Mouse (Mus musculus) heart, postnatal 0 days (tissue): ENCODE results near the gene Dhrs1. TPM values are rescaled to one million over a fixed set of nuclear protein-coding genes. Genes with fewer than 3 reads are reported as not detected.

Experiments used
- ATAC-seq: fragments of 200-750 bp; cut with Nextera tagmentation; 2 replicates; pipeline ENCODE4 v1.8.0; 2017; ENCODE audit warnings: low read depth, moderate number of reproducible peaks, moderate library complexity; ENCODE audit not compliant: insufficient read depth
- DNase-seq: peaks from one replicate; pipeline ENCODE4 v3.0.0-alpha.2; 2016; ENCODE audit warnings: low spot score
- H3K27ac ChIP-seq: fragments of 300-500 bp; sonication (generic); 2 replicates; pipeline ENCODE4 v1.5.1; 2014; ENCODE audit warnings: low read depth, mild to moderate bottlenecking
- H3K27me3 ChIP-seq: fragments of 300-500 bp; sonication (generic); 2 replicates; pipeline ENCODE4 v1.6.1; 2014; ENCODE audit warnings: low read length, mixed read lengths; ENCODE audit not compliant: control insufficient read depth, insufficient read depth
- H3K36me3 ChIP-seq: fragments of 300-500 bp; sonication (generic); replicated peaks from 2 replicates; pipeline ENCODE4 v1.6.1; 2014; ENCODE audit warnings: low read length, mixed read lengths; ENCODE audit not compliant: control insufficient read depth, insufficient read depth
- H3K4me1 ChIP-seq: fragments of 300-500 bp; sonication (generic); 2 replicates; pipeline ENCODE4 v1.6.1; 2014; ENCODE audit warnings: antibody characterized with exemption; ENCODE audit not compliant: control insufficient read depth, insufficient read depth
- H3K4me2 ChIP-seq: fragments of 300-500 bp; sonication (generic); 2 replicates; pipeline ENCODE4 v1.6.1; 2014; ENCODE audit warnings: low read depth, mild to moderate bottlenecking, low read length, moderate library complexity
- H3K4me3 ChIP-seq: fragments of 300-500 bp; sonication (generic); 2 replicates; pipeline ENCODE4 v1.5.1; 2014; ENCODE audit warnings: low read depth, low read length
- H3K9ac ChIP-seq: fragments of 300-500 bp; sonication (generic); replicated peaks from 2 replicates; pipeline ENCODE4 v1.6.1; 2014; ENCODE audit warnings: low read depth, low read length, mixed read lengths
- H3K9me3 ChIP-seq: fragments of 300-500 bp; sonication (generic); replicated peaks from 2 replicates; pipeline ENCODE4 v1.6.1; 2016; ENCODE audit warnings: low read length; ENCODE audit not compliant: control insufficient read depth
- CTCF ChIP-seq: IDR thresholded peaks from 2 replicates; pipeline ENCODE4 v1.5.1; 2016; ENCODE audit warnings: antibody characterized with exemption, control low read depth, low read depth
- EP300 ChIP-seq: IDR thresholded peaks from 2 replicates; pipeline ENCODE4 v1.6.1; 2016; ENCODE audit warnings: antibody characterized with exemption, low read depth
- WGBS: fragments of 180-500 bp; shearing (Covaris S2); extraction: QIAGEN DNeasy Blood & Tissue Kit; methylation state at CpG from one replicate; pipeline ENCODE4 v1.1.7; 2014; 5-methylcytosine and 5-hydroxymethylcytosine counted together
- polyA plus RNA-seq: library from polyadenylated mRNA; unstranded; fragments of >200 nt; fragmentation: Nextera tagmentation; extraction: Ambion mirVana; gene quantifications from 2 replicates; pipeline ENCODE4 v1.2.1, GENCODE M21; 2015
- total RNA-seq: library from RNA; depleted of rRNA; stranded (reverse); fragments of >200 nt; gene quantifications from 2 replicates; pipeline ENCODE4 v1.2.3, GENCODE M21; 2014; ENCODE audit warnings: low replicate concordance

The Dhrs1 gene
- total and polyA plus RNA-seq, 2 experiments from 2014 or later, result 58.1 to 65.0 TPM

GRCm38 (mm10) chr14:55716271-55716670, 29.2 kb downstream of the Dhrs1 start:
- ATAC-seq (no peak; the same call in 1 of the 2 replicates), DNase-seq (no peak)
- H3K36me3 ChIP-seq, result peaks cover 17% of the 10 kb centered on the region
- WGBS, result 90% methylated on average over 6 of the region's 6 CpGs
- no peak overlapping the region for H3K4me3 ChIP-seq
- no peak overlapping the region for H3K9ac ChIP-seq
- no peaks in the 10 kb centered on the region; the same call in 1 of the 2 replicates for H3K4me1 ChIP-seq
- H3K9me3 ChIP-seq, result no peaks in the 10 kb centered on the region
- peaks cover 22% of the 10 kb centered on the region for H3K27me3 ChIP-seq
- H3K4me2 ChIP-seq, result no peak overlapping the region
- H3K27ac ChIP-seq, result no peak overlapping the region
- TF ChIP-seq CTCF (no peak), EP300 (no peak)

- H3K4me1 ChIP-seq, result no peaks in the 10 kb centered on the region
- H3K27me3 ChIP-seq, result peaks cover 22% of the 10 kb centered on the region
- ATAC-seq, result no peak
- H3K9ac ChIP-seq, result no peak overlapping the region
- peak; percentile 13 for DNase-seq
- H3K4me3 ChIP-seq, result no peak overlapping the region
- no peaks in the 10 kb centered on the region for H3K9me3 ChIP-seq
- H3K36me3 ChIP-seq, result peaks cover 17% of the 10 kb centered on the region
- TF ChIP-seq EP300, result no peak
- no peak for TF ChIP-seq CTCF
- 33% methylated on average over 6 of the region's 6 CpGs for WGBS
- no peak overlapping the region for H3K4me2 ChIP-seq
- H3K27ac ChIP-seq, result no peak overlapping the region
Measured at GRCm38 (mm10) chr14:55714893-55715292, 30.6 kb downstream of the Dhrs1 start.

GRCm38 (mm10) chr14:55713729-55714122, 31.8 kb downstream of the Dhrs1 start, which contains the start of gene Tgm1:
Gene Tgm1 (minus strand): TSS chr14:55713926.
- DNase-seq (no peak), ATAC-seq (no peak)
- WGBS, result 29% methylated on average over 4 of the region's 4 CpGs
- Histone ChIP-seq H3K27ac (no peak within 1 kb of the TSS), H3K36me3 (peaks cover 17% of the 10 kb centered on the region), H3K9me3 (no peaks in the 10 kb centered on the region), H3K27me3 (peaks cover 22% of the 10 kb centered on the region), H3K4me1 (no peaks in the 10 kb centered on the region), H3K9ac (no peak within 1 kb of the TSS), H3K4me3 (no peak within 1 kb of the TSS), H3K4me2 (peak within 1 kb of the TSS; percentile 46; the same call in 1 of the 2 replicates)
- TF ChIP-seq CTCF (no peak), EP300 (no peak)

- no peak overlapping the region for H3K4me3 ChIP-seq
- no peak for TF ChIP-seq CTCF
- TF ChIP-seq EP300, result no peak
- DNase-seq (no peak), ATAC-seq (peak; percentile 43; the same call in 1 of the 2 replicates)
- H3K27me3 ChIP-seq, result peaks cover 22% of the 10 kb centered on the region
- H3K9me3 ChIP-seq, result no peaks in the 10 kb centered on the region
- H3K27ac ChIP-seq, result no peak overlapping the region
- peak overlapping the region; percentile 46; the same call in 1 of the 2 replicates for H3K4me2 ChIP-seq
- H3K36me3 ChIP-seq, result peaks cover 17% of the 10 kb centered on the region
- 15% methylated on average over 25 of the region's 25 CpGs for WGBS
- no peak overlapping the region for H3K9ac ChIP-seq
- no peaks in the 10 kb centered on the region for H3K4me1 ChIP-seq
Measured at GRCm38 (mm10) chr14:55713007-55713728, 32.3 kb downstream of the Dhrs1 start.

- Histone ChIP-seq H3K36me3 (peaks cover 8% of the 10 kb centered on the region; the same call in 1 of the 2 replicates), H3K9ac (no peak overlapping the region), H3K27me3 (peaks cover 22% of the 10 kb centered on the region), H3K4me1 (no peaks in the 10 kb centered on the region), H3K27ac (no peak overlapping the region), H3K4me3 (no peak overlapping the region), H3K9me3 (no peaks in the 10 kb centered on the region), H3K4me2 (no peak overlapping the region)
- no peak for ATAC-seq
- WGBS, result 70% methylated on average over 7 of the region's 7 CpGs
- TF ChIP-seq CTCF (no peak), EP300 (no peak)
- no peak for DNase-seq
Measured at GRCm38 (mm10) chr14:55711786-55712185, 33.7 kb downstream of the Dhrs1 start.
